Mouse (Mus musculus) spleen, adult 18-20 months (tissue): ENCODE results near the gene Khdrbs2.

Experiments
- DNase-seq, 2 experiments: peaks; one replicate each; pipeline ENCODE4 v3.0.0; 2022; ENCODE audit warnings: mixed read lengths in 2 of 2

Gene Khdrbs2

DNA sequence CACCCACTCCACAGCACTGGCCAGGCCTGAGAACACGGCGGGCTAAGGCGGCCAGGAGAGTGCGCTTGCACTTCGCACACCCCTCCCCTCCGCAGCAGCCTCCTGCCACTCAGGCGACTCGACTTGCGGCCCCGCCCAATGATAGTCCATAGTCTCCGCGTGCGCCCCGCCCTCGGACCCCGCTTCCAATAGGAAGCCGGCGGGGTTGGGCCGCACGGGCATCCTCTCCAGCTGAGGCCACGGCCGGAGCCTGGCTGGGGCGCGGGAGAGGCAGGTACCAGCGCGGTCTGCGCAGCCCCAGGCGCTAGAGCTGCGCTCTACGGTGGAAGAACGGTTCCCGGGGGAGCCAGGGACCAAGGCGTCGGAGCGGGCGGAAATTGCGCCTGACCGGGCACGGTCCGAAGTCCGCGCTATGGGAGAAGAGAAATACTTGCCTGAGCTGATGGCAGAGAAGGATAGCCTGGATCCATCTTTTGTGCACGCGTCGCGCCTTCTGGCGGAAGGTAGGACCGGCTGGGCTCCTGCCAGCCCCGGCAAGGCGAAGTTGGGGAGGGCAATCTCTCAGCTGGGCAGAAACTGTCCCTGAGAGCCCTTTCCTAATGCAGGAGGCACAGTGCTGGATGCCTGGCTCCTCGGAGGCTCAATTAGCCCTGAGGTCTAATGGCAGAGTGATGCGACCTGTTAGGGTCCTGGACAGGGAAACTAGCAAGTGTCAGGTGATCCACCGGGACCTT lies at the start of gene Khdrbs2:
Khdrbs2 (plus strand) TSS at position 209 of the 734 bp plus-strand sequence.
- peak in 1 of 2 experiments; percentile 4 for DNase-seq

DNA sequence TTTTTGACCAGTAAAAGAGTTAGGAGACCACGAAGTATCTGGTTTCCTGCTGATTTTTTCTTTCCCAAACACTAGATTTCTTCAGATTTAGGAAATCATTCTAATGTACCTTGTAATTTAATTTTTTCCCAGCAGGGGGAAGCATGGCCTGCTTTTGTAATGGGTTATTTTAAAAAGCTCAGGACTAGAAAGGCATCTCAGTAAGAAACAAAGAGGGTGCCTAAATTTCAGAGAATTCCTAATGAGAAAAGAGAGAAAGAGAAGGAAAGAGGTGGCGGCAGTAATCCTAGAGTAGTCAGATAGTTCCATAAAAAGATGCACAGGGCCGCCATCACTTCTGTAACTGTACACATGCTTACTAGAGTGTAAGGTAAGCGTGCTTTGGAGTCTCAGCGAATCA lies 2.1 kb downstream of the Khdrbs2 start:
- no peak for DNase-seq

DNA sequence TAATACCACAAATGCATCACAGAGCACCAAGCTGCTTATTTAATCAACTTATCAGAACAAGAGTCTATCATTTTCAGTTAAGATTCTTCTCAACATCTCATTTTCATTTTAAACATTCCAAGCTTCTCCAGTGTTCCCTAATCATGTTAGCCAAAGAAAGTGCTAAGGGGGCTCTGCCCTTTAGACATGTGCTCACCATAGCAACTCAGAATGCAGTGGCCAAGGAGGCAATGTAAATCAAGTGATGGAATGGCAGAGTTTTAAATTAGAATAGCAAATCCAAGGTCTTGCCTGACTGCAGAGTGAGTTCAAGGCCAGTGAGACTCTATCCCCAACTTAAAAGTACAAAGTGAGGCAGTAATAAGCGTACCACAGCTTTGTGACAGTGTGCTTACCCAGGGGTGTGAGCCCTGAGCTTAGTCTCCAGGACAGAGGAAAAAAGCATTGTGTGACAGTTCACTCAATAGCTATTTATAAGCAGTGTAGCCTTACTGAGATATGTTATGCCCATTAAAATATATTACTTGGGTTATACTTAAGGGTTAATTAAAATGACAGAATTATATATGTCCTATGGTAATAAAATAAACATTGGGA lies 27.2 kb downstream of the Khdrbs2 start:
- no peak for DNase-seq

DNA sequence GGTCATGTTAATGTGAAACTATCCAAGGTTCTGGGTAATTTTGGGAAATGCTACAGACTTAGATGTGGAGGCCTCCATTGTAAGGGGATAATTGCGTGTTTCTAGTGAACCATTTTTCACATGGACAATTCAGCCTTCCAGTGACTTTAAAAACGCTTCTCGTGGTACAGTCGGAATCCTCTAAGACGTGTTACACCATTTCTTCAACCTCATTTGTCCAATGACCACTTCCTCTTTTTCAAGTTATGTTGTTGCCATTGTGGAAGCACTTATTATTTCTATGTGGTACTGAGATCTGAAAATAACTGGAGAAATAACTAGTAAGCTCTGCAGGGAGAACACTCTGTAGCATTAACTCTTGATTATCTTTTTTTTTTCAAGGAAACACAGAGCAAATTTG lies 75.9 kb downstream of the Khdrbs2 start:
- DNase-seq, result no peak

DNA sequence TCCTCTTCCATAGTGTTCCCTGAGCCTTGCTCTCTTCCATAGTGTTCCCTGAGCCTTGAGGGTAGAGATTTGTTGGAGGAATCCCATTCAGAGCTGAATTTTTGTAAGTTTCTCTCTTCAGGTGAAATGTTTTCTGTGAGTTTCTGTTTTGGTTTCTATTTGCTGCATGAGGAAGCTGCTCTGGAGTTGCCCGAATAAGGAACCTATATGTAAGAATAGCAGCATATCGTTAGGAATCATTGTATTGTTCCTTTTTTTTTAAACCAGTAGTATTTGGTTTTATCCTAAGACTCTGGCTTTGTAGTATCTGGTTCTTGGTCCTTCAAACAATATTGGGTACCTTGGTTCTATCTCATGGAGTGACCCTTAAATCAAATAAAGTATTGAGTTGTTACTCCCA lies 77.1 kb downstream of the Khdrbs2 start:
- no peak for DNase-seq

DNA sequence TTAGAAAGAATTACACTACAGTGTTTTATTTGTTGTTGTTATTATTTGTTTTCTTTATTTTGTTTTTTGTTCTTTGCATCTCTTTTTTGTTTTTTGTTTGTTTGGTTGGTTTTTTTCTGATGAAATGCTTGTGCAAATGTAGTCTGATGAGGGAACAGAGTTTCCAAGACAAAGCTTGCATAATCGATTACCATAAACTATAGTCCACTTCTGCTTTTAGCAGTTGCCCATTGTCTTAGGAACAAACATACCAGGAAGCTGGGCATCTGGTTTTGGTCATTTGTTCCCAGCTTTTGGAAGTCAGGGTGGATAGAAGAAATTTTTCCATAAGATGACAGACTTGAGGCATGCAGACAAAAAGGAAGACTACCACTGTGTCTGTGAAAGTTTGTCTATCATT lies 77.8 kb downstream of the Khdrbs2 start:
- no peak for DNase-seq

DNA sequence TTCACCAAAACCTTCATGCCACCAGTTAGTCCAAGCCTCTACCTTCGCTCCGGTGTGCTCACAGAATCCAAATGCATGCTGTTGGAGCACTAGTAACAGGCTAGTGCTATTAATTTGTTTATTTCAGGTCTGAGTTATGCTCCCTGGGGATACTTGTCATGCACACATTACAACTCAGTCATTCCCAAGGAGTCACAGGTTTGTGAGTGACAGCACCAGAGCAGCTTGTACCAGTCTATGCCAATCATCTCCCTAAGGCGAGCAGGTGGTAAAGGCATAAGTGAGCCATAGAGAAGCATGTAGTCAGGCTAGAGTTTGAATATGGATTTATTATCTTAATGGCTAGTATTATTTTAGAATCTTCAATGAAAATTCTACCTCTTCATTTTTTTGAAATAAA lies 86.4 kb downstream of the Khdrbs2 start:
- DNase-seq, result no peak

DNA sequence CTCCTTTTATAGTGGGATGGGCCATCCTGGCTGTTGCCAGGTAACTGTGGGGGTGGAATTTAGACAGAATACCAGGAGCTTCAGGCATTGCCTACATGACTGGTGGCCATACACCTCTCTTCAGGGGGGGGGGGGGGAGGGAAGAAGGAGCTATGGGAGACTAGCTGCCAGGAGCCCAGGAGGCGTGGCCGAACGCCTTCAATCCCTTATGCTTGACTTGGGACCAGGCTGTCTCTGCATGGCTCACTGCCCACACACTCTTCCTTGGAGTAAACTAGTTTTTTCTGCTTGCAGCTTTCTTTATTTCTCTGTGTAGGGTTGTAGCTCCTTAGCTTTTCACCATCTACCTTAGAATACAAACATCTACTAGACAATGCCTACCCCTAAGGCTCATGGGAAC lies 98.0 kb downstream of the Khdrbs2 start:
- DNase-seq, result no peak

DNA sequence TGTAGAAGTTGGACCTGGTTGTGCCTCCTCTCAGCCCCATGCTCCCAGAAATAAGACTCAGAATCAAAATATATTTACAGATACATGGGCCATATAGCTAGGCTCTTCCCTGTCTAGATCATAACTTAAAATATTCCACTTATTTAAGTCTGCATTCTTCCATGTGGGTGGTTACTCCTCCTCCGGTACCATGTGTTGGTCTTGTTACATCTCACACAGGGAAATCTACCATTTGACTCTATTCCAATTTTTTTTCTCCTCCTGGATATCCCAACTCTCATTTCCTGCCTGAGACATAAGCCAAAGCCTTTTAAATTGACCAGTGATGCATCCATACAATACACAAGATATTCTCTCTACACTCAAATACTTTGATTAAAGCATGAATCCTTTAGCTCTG lies 122.2 kb downstream of the Khdrbs2 start:
- DNase-seq, result no peak

DNA sequence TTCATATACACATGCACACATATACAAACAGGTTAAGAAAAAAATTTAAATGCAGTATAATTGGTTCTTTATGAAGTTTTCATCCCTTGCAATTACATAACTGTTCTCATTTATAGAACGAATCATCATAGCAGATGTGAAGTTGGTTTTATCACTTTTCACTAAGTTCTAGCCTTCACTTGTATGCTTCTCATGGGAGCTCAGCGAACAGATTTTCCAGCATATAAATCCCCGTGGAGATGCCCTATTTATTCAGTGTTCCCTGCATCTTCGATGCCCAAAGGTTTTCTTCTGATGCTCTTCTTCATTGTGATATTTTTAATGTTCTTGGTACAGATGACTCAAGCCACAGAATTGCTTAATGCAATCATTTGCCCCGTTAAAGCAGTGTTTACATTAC lies 128.9 kb downstream of the Khdrbs2 start:
- DNase-seq, result no peak

DNA sequence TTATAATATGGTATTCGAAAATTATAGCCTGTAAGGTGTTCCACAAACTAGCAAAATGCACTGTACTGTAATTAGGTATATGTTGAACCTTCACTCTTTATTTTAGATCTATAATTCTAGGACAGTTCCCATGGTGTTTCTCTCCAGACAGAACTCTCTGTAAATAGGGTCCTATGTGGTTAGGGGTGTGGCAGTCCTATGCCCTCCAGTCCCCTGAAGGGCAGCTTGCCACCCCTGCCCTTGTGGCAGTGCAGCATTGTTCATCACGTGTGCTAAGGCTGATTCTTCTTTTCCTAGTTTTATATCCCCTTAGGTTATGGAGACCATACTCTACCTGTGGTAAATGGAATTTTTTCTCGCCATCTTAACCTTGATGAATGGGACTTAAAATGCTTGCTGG lies 136.6 kb downstream of the Khdrbs2 start:
- DNase-seq, result no peak

DNA sequence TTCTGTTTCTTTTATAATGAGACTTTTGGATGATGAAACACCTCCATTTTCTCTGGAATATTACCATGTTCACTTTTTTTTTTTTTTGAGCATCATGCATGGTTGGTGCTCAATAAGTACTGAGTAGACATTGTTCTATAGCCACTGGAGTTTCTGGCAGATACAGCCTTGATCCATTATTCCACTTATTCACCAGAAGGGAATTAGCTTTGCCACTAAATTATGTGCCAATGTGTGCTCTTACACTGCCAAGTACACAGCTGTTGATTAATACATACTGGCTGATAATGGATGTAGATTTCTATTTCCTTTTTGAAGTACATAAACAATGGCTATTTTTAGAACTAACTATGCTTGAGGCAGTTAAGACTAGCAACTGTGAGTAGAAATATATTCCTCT lies 137.1 kb downstream of the Khdrbs2 start:
- DNase-seq, result no peak

DNA sequence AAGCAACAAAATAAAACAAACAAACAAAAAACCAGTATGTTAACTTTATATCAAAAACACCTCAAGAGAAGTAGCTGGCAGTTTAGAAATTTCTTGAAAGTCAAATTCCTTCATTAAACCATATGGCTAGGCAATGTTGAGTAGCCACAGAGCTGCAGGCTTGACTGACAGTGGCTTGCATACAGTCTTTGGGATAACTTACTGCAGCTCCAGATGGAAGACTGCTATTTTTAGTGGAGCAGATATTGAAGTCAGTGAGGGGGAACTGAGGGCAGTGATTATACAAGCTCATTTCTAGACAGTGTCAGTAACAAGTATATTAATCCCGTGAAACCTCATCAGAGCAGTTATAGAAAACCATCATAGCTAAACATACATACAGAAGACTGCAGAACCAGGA lies 166.6 kb downstream of the Khdrbs2 start:
- no peak for DNase-seq

DNA sequence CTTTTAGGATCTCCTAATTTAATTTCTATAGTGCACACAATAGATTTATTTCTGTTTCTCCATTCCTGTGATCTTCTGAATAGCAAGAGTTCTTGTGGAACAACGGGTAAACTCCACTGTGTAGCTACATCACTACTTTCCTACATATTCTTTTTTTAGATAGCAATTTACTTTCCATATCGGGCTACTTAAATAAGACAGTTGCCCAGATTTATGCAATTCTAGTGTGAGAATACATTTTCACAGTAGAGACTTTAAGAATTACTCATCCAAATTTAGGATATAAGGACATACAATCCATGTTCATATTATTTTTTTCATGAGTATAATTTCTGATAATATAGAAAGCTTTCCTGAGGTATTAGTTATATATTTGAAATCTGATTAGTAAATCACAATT lies 175.0 kb downstream of the Khdrbs2 start:
- DNase-seq, result no peak

DNA sequence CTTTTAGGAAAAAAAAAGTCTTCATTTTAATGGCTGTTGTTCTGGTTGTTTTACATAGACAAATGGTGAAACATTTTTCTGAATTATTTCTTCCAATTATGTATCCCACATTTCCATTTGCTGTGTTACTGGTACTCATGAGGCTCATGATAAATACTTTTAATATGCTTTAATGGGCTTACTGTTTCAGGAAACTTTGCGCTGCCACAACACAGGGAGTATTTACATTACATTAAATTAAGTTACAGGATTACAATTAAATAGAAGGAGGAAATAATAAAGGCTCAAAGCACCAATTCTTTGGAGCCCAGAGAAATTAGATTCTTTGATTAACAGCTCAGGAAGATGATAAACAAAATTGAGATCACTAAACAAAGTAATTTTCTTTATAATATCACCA lies 179.6 kb downstream of the Khdrbs2 start:
- DNase-seq, result no peak

DNA sequence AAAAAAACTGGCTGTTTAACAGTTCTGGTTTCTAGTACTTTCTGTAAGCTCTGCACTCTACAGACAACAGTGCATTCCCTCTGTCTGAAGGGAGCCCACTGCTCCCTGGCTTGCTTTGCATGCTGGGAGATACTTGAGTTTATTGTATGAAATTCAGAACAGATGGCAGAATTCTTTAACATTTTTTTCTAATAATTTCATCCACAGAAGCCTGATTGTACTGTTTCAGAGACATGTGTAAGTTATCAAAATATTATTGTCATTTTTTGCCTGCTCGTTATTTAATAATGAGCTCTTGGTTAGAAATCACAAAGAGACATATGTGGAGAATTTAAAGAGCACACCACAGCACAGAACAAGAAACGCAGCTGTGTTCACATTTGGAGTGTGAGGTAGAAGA lies 191.0 kb downstream of the Khdrbs2 start:
- DNase-seq, result no peak

DNA sequence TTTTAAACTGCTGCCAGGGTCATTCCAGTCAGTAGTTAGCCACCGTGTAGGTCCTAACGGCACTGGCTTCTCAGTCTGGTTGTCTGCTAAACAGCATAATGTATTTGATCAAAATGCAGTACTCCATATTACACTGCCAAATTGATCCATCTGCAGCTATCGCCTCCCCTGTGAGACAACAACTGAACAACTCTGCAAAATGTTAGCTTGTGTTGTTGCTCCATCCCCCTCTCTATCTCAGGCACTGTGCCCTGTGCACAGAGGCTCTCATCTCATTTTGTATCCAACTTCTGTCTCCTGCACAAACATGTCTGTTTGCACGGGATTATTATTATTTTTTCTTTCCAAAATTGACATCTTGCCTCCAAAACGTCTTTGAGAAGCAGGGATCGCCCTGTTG lies 225.0 kb downstream of the Khdrbs2 start:
- no peak for DNase-seq

DNA sequence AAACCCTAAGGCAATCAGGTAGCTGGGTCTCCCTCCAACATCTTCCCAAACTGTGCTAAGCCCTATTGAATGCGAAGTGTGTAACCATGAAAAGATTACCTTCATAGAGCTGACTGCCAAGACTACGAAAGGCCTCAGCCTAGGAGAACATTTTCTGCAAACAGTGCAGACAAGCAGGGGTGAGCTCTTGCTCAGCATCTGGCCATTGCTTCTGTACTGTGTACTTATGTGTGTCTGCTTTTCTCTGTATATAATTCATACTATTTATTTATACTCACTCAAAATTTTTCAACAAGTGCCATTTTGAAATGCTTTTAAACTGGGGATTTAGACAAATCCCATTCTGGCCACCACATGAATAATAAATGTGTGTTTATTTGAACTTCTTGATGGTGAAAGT lies 235.1 kb downstream of the Khdrbs2 start:
- DNase-seq, result no peak

DNA sequence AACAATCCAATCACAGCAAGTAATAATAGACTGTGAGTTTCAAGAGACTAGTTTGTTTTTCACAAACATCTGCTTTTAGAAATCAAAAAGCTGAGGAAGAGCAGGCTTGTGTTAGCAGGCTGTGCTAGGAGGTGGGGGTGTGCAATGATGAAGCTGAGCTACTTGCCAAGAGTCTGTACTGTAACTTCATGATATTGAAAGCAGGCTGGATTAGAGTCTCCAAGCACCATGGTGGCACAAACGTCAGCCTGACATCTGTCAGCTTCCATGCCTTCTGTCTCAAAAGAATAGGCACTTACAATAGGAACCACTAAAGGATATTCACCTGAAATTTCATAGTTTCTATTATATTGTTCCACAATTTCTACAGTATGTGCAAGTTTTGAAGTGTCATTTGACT lies 255.9 kb downstream of the Khdrbs2 start:
- no peak for DNase-seq

DNA sequence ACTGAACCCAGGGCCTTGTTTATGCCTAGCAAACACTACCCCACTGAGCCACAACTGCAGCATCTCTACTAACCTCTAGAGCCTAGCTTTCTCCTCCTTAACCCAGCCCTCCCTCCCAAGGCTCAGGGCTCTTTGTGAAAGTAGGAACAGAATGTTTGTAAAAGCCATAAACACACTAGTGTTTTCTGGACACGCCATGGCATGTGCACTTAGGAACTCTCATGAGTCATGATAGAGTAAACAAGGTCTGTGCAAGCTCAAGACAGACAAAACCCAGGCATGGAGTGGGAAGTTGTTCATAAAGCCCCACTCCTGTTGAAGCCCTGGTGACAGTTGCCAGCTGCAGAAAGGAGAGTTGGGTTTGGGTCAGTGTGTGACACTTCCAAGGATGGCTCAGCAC lies 257.0 kb downstream of the Khdrbs2 start:
- DNase-seq, result no peak

DNA sequence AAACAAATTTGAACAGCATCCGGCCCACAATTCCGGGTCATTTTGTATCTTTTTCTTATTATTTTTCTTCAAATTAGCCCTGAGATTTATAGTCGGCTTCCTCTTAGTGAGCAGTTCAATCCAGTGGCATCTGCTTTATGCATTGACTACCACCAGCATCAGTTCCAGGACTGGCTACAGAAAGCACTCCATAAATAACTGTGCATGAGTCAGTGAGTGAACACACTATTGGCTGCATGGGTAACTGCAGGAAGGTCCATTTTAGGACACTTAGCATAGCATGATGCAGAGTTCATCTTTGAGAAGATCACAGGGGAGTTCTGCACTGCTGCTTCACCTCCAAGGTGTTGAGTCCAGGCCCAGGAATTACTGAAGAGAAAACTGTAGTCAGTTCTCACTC lies 258.0 kb downstream of the Khdrbs2 start:
- DNase-seq, result no peak

DNA sequence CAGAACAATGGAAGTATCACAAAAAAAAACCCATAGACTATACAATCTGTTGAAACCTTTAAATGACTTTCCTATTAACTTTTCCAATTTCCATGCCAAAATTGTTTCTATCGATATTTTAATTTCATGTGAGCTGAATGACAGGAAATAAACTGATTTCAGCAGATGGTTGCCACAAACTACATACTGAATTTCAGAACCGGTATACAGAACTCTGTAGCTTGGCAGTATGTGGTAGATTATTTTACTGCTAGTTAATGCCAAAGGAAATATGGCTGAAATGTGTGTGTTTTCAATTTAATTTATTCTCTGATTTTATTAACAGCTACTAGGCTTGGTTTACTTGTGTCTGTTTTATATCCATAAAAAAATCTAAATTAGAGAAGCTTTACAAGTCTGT lies 260.6 kb downstream of the Khdrbs2 start:
- no peak for DNase-seq

DNA sequence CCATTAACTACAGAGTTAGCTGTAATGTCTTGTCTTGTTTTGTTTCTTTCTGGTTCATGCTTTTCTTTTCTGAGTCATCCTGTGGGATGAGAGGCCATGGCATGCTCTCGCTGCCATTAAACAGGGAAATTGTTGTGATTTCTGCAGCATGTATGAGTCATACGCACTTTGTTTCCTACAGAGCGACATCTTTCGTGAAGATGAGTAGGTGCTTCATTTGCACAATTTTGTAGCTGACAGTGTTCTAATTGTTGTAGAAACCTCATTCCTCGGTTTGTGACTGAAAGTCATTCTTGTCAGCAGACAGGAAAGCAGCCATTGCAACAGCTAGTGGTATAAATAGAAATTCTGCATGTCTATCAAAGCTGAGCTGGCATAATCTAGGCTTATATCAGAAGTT lies 271.4 kb downstream of the Khdrbs2 start:
- no peak for DNase-seq

DNA sequence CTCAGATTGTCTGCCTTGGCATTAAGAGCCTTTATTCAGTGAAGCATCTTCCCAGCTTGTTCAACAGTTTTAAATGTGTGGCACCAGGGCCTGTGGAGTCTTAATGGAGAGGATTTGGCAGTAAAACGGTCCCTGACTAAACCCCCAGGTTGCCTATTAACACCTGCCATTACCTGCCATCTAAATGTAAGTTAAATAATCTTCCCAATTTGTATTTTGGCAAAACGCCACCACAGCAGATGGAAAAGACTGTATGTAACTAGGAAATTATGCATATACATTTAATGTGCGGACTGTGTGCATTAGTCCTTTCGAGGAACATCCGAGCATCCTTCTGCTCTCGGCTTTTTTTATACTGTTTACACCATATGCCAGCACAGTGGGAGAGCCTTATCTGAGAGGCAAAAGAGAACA lies 290.6 kb downstream of the Khdrbs2 start:
- no peak for DNase-seq

DNA sequence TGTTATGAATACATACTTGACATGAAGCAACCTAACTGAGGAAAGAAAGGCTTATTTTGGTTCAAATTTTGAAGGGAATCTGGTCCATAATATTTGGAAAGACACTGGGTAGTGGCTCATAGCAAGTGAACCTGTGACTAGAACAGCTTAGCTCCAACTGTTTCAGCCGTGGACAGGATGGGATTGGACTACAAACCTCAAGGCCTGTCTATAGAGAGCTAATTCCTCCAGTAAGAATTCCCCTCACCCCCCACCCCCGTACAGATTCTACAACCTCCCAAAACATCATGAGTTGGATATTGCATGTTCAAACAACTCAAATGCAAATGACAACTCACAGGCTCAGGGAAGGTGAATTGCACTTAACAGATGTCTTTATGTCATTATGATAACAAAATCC lies 298.5 kb downstream of the Khdrbs2 start:
- no peak for DNase-seq
